Mouse (Mus musculus) heart, embryonic 10.5 days (tissue): ENCODE measurements at regions not wholly inside any gene's neighbourhood (a gene's known extent, or its start where the extent isn't known, plus 50 kb on each side); places are given as distances from the start of the nearest gene placed in this dataset.
A peak's percentile ranks its signal among the peaks of the same experiment; 100 is the strongest.

ENCODE experiments used
- DNase-seq: peaks from one replicate; pipeline ENCODE4 v3.0.0-alpha.2; 2017; ENCODE audit warnings: low spot score
- H3K27ac ChIP-seq: fragments of 300-500 bp; sonication (generic); 2 replicates; pipeline ENCODE4 v1.5.1; 2016; ENCODE audit warnings: mild to moderate bottlenecking
- H3K27me3 ChIP-seq: fragments of 300-500 bp; sonication (generic); 2 replicates; pipeline ENCODE4 v1.6.1; 2016; ENCODE audit warnings: mild to moderate bottlenecking; ENCODE audit not compliant: poor library complexity, insufficient read depth, severe bottlenecking
- H3K36me3 ChIP-seq: fragments of 300-500 bp; sonication (generic); 2 replicates; pipeline ENCODE4 v1.6.1; 2016; ENCODE audit warnings: mild to moderate bottlenecking, moderate library complexity
- H3K4me1 ChIP-seq: fragments of 300-500 bp; sonication (generic); 2 replicates; pipeline ENCODE4 v1.6.1; 2016; ENCODE audit warnings: mild to moderate bottlenecking
- H3K4me3 ChIP-seq: fragments of 300-500 bp; sonication (generic); 2 replicates; pipeline ENCODE4 v1.5.1; 2016; ENCODE audit warnings: mild to moderate bottlenecking, moderate library complexity
- H3K9me3 ChIP-seq: fragments of 300-500 bp; sonication (generic); 2 replicates; pipeline ENCODE4 v1.6.1; 2016; ENCODE audit warnings: mild to moderate bottlenecking, moderate library complexity
- WGBS: fragments of 180-500 bp; shearing (Covaris S2); methylation state at CpG from one replicate; pipeline ENCODE4 v1.1.7; 2016; 5-methylcytosine and 5-hydroxymethylcytosine counted together

DNA sequence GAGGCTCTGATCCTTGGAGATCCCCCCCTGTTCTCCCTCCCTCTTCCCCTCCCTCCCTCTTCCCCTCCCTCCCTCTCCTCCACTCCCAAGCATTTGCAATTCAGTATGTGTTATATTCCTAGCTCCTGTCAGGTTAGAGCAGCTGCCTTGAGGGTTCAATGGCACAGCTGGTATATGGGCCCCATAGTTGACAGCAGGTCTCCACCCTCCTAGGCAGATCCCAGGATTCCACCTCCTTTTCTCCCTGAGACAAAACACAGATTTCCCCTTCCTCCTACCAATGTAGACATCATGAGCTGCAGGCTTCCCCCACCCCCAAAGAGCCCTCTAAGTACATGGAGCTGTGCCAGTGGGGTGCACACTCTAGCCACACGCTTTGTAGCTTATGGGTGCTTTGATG, 137.8 kb downstream of the Unc5cl start:
- no peak for DNase-seq
- H3K27me3 ChIP-seq, result no peaks in the 10 kb centered on the region
- H3K27ac ChIP-seq, result no peak overlapping the region
- 89% methylated on average over 1 of the region's 1 CpGs for WGBS
- H3K9me3 ChIP-seq, result no peaks in the 10 kb centered on the region
- no peak overlapping the region for H3K4me3 ChIP-seq
- H3K36me3 ChIP-seq, result no peaks in the 10 kb centered on the region
- no peaks in the 10 kb centered on the region for H3K4me1 ChIP-seq

- no peak for DNase-seq
- Histone ChIP-seq H3K27ac (no peak overlapping the region), H3K9me3 (no peaks in the 10 kb centered on the region), H3K36me3 (no peaks in the 10 kb centered on the region), H3K4me3 (no peak overlapping the region), H3K4me1 (peaks cover 13% of the 10 kb centered on the region), H3K27me3 (0 out of 2 replicates have a peak, but pooled peaks cover 6% of the 10 kb centered on the region)
- WGBS, result 73% methylated on average over 10 of the region's 10 CpGs
Measured at GRCm38 (mm10) chr17:48595418-48595963, 140.8 kb downstream of the Unc5cl start.

DNA sequence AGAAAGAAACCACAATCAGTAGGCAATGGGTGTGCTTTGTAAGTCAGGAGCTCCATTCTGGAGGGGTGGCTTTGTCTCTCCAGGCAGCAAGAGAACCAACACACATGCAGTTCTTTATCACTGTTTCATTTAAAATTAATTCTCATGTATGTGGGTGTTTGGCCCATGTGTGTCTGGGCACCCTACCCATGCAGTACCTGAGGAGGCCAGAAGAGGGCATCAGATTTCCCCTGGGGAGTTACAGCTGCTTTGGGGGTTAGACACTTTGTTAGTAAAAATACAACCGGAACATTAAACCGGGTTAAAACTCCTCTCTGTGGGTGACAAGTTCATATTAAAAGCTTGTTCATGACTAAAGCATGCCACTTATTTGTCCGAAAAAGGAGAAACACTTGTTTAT, 141.7 kb downstream of the Unc5cl start:
- H3K27ac ChIP-seq, result no peak overlapping the region
- peaks cover 13% of the 10 kb centered on the region for H3K4me1 ChIP-seq
- H3K4me3 ChIP-seq, result no peak overlapping the region
- 84% methylated on average over 3 of the region's 3 CpGs for WGBS
- H3K27me3 ChIP-seq, result 0 out of 2 replicates have a peak, but pooled peaks cover 15% of the 10 kb centered on the region
- H3K36me3 ChIP-seq, result no peaks in the 10 kb centered on the region
- no peaks in the 10 kb centered on the region for H3K9me3 ChIP-seq
- DNase-seq, result no peak

DNA sequence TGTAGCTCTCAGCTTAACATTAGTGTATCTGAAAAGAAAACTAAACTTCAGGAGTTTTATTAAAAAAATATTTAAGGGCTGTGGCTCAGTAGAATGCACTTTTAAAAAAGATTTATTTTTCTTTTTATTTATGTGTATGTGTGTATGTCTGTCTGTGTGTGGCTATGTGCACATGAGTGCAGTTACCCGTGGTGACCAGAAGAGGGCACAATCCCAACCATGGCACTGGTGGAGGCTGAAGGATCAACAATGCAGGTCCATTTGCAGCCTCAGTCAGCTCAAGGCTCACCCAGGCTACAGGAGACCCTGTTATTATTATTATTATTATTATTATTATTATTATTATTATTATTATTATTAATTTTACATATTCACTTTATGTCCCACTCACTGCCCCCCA, 142.6 kb downstream of the Unc5cl start:
- H3K36me3 ChIP-seq, result no peaks in the 10 kb centered on the region
- H3K27ac ChIP-seq, result no peak overlapping the region
- H3K27me3 ChIP-seq, result 0 out of 2 replicates have a peak, but pooled peaks cover 19% of the 10 kb centered on the region
- H3K4me3 ChIP-seq, result no peak overlapping the region
- WGBS, result 97% methylated on average over 1 of the region's 1 CpGs
- no peak for DNase-seq
- H3K9me3 ChIP-seq, result no peaks in the 10 kb centered on the region
- peaks cover 13% of the 10 kb centered on the region for H3K4me1 ChIP-seq

GRCm38 (mm10) chr17:48598471-48599141, 143.9 kb downstream of the Unc5cl start:
- WGBS, result 79% methylated on average over 16 of the region's 16 CpGs

DNA sequence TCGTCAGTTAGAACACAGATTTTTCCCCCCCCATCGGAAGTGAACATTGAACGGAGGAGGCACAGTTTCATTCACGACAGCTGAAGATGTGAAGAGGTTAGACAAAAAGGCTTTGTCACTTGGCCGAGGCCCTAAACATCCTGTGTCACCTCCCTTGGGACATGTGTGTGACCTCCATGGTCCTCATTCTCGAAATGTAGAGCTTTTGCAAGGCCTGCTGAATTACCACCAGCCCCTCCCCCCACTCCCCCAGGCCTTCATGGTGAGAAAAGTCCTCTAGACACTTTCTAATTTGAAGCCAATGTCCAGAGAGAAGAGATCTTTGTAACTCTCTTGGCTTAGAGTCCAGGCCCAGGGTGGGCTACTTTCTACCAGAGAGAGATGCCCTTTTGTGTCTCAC, 145.5 kb downstream of the Unc5cl start:
- WGBS, result 57% methylated on average over 6 of the region's 6 CpGs
- peaks cover 13% of the 10 kb centered on the region for H3K4me1 ChIP-seq

More at GRCm38 (mm10) chr17:48598471-48599141, 143.9 kb downstream of the Unc5cl start:
- H3K4me3 ChIP-seq, result no peak overlapping the region
- H3K27me3 ChIP-seq, result 0 out of 2 replicates have a peak, but pooled peaks cover 22% of the 10 kb centered on the region
- no peak overlapping the region for H3K27ac ChIP-seq
- H3K36me3 ChIP-seq, result no peaks in the 10 kb centered on the region
- no peaks in the 10 kb centered on the region for H3K9me3 ChIP-seq
- DNase-seq, result no peak
- peaks cover 13% of the 10 kb centered on the region for H3K4me1 ChIP-seq

GRCm38 (mm10) chr17:48602554-48602953, 147.9 kb downstream of the Unc5cl start:
- H3K9me3 ChIP-seq, result no peaks in the 10 kb centered on the region
- H3K4me1 ChIP-seq, result peaks cover 18% of the 10 kb centered on the region
- 5% methylated on average over 6 of the region's 6 CpGs for WGBS
- DNase-seq, result no peak
- 0 out of 2 replicates have a peak, but pooled peaks cover 29% of the 10 kb centered on the region for H3K27me3 ChIP-seq
- H3K36me3 ChIP-seq, result no peaks in the 10 kb centered on the region
- no peak overlapping the region for H3K4me3 ChIP-seq
- no peak overlapping the region for H3K27ac ChIP-seq

More for the DNA sequence above, 145.5 kb downstream of the Unc5cl start:
- no peak for DNase-seq
- no peaks in the 10 kb centered on the region for H3K36me3 ChIP-seq
- no peaks in the 10 kb centered on the region for H3K9me3 ChIP-seq
- 0 out of 2 replicates have a peak, but pooled peaks cover 29% of the 10 kb centered on the region for H3K27me3 ChIP-seq
- no peak overlapping the region for H3K4me3 ChIP-seq
- peak overlapping the region; percentile 49; the same call in 1 of the 2 replicates for H3K27ac ChIP-seq

- Histone ChIP-seq H3K4me3 (no peak overlapping the region), H3K4me1 (0 out of 2 replicates have a peak, but pooled peaks cover 5% of the 10 kb centered on the region), H3K27me3 (0 out of 2 replicates have a peak, but pooled peaks cover 11% of the 10 kb centered on the region), H3K27ac (no peak overlapping the region), H3K36me3 (no peaks in the 10 kb centered on the region), H3K9me3 (no peaks in the 10 kb centered on the region)
- 79% methylated on average over 4 of the region's 4 CpGs for WGBS
- DNase-seq, result peak; percentile 63
Measured at GRCm38 (mm10) chr17:48606767-48607166, 152.1 kb downstream of the Unc5cl start.

DNA sequence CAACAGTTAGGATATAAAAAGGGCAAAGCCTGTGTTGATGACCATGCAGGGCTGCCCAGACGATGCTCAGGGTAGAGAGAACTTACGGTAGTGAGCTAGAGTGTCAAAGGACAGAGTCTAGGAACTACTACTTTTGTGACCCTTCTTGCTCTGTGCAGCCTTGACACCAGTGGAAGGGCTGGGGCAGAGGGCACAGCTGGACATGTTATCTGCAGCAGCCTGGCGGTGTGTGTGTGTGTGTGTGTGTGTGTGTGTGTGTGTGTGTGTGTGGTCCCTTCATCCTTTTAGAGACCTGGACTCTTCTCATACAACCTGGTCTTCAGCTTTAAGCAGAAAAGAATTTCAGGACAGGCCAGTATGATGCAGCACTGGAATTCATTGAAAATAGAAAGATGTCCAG, 153.6 kb downstream of the Unc5cl start:
- Histone ChIP-seq H3K27ac (no peak overlapping the region), H3K27me3 (0 out of 2 replicates have a peak, but pooled peaks cover 10% of the 10 kb centered on the region), H3K36me3 (no peaks in the 10 kb centered on the region), H3K9me3 (no peaks in the 10 kb centered on the region), H3K4me1 (0 out of 2 replicates have a peak, but pooled peaks cover 5% of the 10 kb centered on the region), H3K4me3 (no peak overlapping the region)
- DNase-seq, result peak; percentile 71
- 85% methylated on average over 3 of the region's 3 CpGs for WGBS

- Histone ChIP-seq H3K27ac (no peak overlapping the region), H3K9me3 (peaks cover 5% of the 10 kb centered on the region; the same call in 1 of the 2 replicates), H3K4me1 (0 out of 2 replicates have a peak, but pooled peaks cover 5% of the 10 kb centered on the region), H3K4me3 (no peak overlapping the region), H3K27me3 (no peaks in the 10 kb centered on the region), H3K36me3 (no peaks in the 10 kb centered on the region)
- DNase-seq, result peak; percentile 47
- WGBS, result 87% methylated on average over 10 of the region's 10 CpGs
Measured at GRCm38 (mm10) chr17:48610107-48610506, 155.4 kb downstream of the Unc5cl start.

DNA sequence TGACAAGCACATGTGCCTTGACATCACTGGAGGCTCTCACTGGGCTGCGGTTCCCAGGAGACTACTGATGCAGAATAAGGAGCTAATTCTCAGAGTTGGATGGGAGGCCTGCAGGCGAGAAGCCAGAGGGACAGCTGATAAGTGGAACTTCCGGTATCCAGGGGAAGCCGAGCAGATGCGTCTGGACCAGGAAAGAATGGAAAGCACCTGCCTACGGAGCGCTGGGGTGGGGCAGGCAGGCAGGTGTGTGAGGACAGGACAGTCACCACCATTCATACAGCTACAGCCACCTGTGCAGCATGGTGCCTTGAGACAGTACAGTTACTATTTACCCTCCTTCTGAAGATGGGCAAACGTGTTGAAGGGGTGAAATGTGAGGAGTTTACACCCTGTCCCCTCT, 156.1 kb downstream of the Unc5cl start:
- WGBS, result 58% methylated on average over 8 of the region's 8 CpGs
- Histone ChIP-seq H3K4me3 (no peak overlapping the region), H3K27me3 (no peaks in the 10 kb centered on the region), H3K36me3 (no peaks in the 10 kb centered on the region), H3K9me3 (peaks cover 5% of the 10 kb centered on the region; the same call in 1 of the 2 replicates), H3K4me1 (no peaks in the 10 kb centered on the region), H3K27ac (no peak overlapping the region)
- DNase-seq, result peak; percentile 47

GRCm38 (mm10) chr17:48613491-48613890, 158.8 kb downstream of the Unc5cl start:
- H3K27ac ChIP-seq, result no peak overlapping the region
- H3K36me3 ChIP-seq, result no peaks in the 10 kb centered on the region
- peaks cover 5% of the 10 kb centered on the region; the same call in 1 of the 2 replicates for H3K9me3 ChIP-seq
- peaks cover 2% of the 10 kb centered on the region; the same call in 1 of the 2 replicates for H3K27me3 ChIP-seq
- peak; percentile 38 for DNase-seq
- no peaks in the 10 kb centered on the region for H3K4me1 ChIP-seq
- H3K4me3 ChIP-seq, result no peak overlapping the region
- 83% methylated on average over 5 of the region's 5 CpGs for WGBS

GRCm38 (mm10) chr17:48615248-48615647, 160.5 kb downstream of the Unc5cl start:
- 44% methylated on average over 3 of the region's 3 CpGs for WGBS
- no peaks in the 10 kb centered on the region for H3K4me1 ChIP-seq
- peaks cover 5% of the 10 kb centered on the region; the same call in 1 of the 2 replicates for H3K9me3 ChIP-seq
- no peak overlapping the region for H3K27ac ChIP-seq
- no peak overlapping the region for H3K4me3 ChIP-seq
- DNase-seq, result peak; percentile 54
- H3K27me3 ChIP-seq, result peaks cover 4% of the 10 kb centered on the region; the same call in 1 of the 2 replicates
- H3K36me3 ChIP-seq, result no peaks in the 10 kb centered on the region
